In the genomic region with DNA sequence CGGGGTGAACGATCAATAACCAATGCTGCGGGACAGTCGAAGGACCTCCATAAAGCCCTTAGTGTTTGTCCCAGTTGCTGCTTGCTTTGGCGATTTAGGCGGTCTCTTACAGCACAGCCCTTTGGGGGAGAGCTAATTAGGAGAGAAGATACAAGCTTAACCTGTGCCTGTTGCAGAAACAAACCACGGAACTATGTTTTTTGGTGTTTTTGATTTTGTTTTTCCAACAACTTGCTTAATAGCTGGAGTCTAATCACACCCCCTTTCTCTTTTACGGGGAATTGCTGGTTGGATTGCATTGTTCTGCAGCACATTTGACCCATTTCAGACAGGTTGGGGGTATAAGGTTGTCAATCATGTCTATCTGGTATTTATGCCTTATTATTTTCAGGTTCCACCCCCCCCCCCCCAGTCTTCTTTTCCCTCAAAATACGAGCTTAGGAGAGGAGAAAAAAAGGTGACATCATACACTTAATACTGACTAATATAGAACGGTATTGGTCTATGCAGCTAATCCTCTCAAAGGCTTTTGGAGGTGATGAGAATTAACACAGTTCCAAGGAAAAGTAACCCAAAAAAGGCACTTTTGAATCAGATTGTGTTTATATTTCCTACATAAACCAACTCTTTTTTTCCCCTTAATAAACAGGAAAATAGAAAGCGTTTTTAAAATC, we compare ENCODE assay signal across 9 mouse cellular contexts. TPM values are rescaled to one million over a fixed set of nuclear protein-coding genes. Genes with fewer than 3 reads are reported as not detected.
DNase-seq lines count a peak whose midpoint lies in the region; ATAC-seq and TF ChIP-seq lines count a peak whose summit lies in the region.
"Had no signal": no experiment of that assay in that cellular context is flagged by ENCODE, and none has a peak within 500 bp of the region (broad histone marks: within the 10 kb centered on the region; RNA-seq: fewer than 3 reads in every experiment).

No protein-coding gene starts in this region.

- no peak for TF ChIP-seq POLR2A in CH12.LX (IDR thresholded peaks at IDR 0.05; ENCODE audit: low read depth, low read length)

- TF ChIP-seq RAD21 in CH12.LX (IDR thresholded peaks at IDR 0.05; ENCODE audit: low read depth, low read length), result no peak

- H3K27ac ChIP-seq in heart, embryonic 13.5 days (replicated peaks), result peak overlapping the region; percentile 95
- H3K27ac ChIP-seq in CH12.LX (ENCODE audit: insufficient read depth, low read depth), result no peak overlapping the region
- H3K27ac ChIP-seq in forebrain, embryonic 11.5 days (ENCODE audit: low read depth, low read length), result peak overlapping the region; percentile 94
- no peak overlapping the region for H3K27ac ChIP-seq in liver, embryonic 13.5 days

- no peaks in the 10 kb centered on the region for H3K9me3 ChIP-seq in heart, embryonic 13.5 days
- no peaks in the 10 kb centered on the region for H3K9me3 ChIP-seq in CH12.LX (replicated peaks; ENCODE audit: low read length)
- no peaks in the 10 kb centered on the region for H3K9me3 ChIP-seq in forebrain, embryonic 11.5 days (ENCODE audit: control insufficient read depth, low read length)
- no peaks in the 10 kb centered on the region for H3K9me3 ChIP-seq in liver, embryonic 13.5 days (replicated peaks)

- peak overlapping the region; percentile 88 for H3K4me3 ChIP-seq in heart, embryonic 13.5 days
- peak overlapping the region in 2 of 3 experiments; percentile 37 to 77 for H3K4me3 ChIP-seq in CH12.LX (replicated peaks in 1 of 3; ENCODE audit: low read depth in 2 of 3, low read length in 2 of 3, poor library complexity in 1 of 3)
- H3K4me3 ChIP-seq in forebrain, embryonic 11.5 days (ENCODE audit: low read depth, low read length), result peak overlapping the region; percentile 83
- H3K4me3 ChIP-seq in liver, embryonic 13.5 days (replicated peaks), result peak overlapping the region; percentile 69

- 9% methylated on average over 11 of the region's 11 CpGs for WGBS in heart, embryonic 13.5 days
- WGBS in forebrain, embryonic 11.5 days, result 8% methylated on average over 11 of the region's 11 CpGs
- WGBS in liver, embryonic 13.5 days (ENCODE audit: insufficient replicate concordance), result 13% methylated on average over 11 of the region's 11 CpGs

- H3K79me2 ChIP-seq in CH12.LX (replicated peaks; ENCODE audit: control insufficient read depth, extremely low read depth, insufficient read depth, poor library complexity, severe bottlenecking), result peaks cover 5% of the 10 kb centered on the region

- in situ Hi-C loops in CH12.LX (cut with MboI; ENCODE audit: low pct_ligation_motif_present, low pct_unique_long_range_greater_than_20kb, low sequenced_read_pairs), result no loop called here

- H3K4me1 ChIP-seq in heart, embryonic 13.5 days, result peaks cover 12% of the 10 kb centered on the region; the same call in 1 of the 2 replicates
- H3K4me1 ChIP-seq in CH12.LX (ENCODE audit: control insufficient read depth in 1 of 2, insufficient read depth in 2 of 2), result peaks cover 0 to 24% of the 10 kb centered on the region in 2 experiments; a peak in 2 of 4 replicates
- no peaks in the 10 kb centered on the region; the same call in 1 of the 2 replicates for H3K4me1 ChIP-seq in forebrain, embryonic 11.5 days (replicated peaks; ENCODE audit: control insufficient read depth, insufficient read depth, low read length)
- peaks cover 23% of the 10 kb centered on the region for H3K4me1 ChIP-seq in liver, embryonic 13.5 days (replicated peaks)

- DNase-seq in heart, adult 8-10 months (ENCODE audit: low spot score), result no peak
- no peak for DNase-seq in CH12.LX (ENCODE audit: extremely low read depth)
- DNase-seq in forebrain, embryonic 11.5 days (ENCODE audit: low spot score), result no peak
- no peak for DNase-seq in liver, embryonic 13.5 days
- no peak for DNase-seq in ovary, postnatal 10 days (ENCODE audit: low spot score)
- no peak for DNase-seq in spleen, adult 18-20 months
- no peak for DNase-seq in natural killer cell, adult 2 months (ENCODE audit: low spot score in 2 of 2)

- H3K27me3 ChIP-seq in heart, embryonic 13.5 days (replicated peaks), result no peaks in the 10 kb centered on the region
- H3K27me3 ChIP-seq in CH12.LX (replicated peaks), result peaks cover 20% of the 10 kb centered on the region
- no peaks in the 10 kb centered on the region for H3K27me3 ChIP-seq in forebrain, embryonic 11.5 days (ENCODE audit: control insufficient read depth, insufficient read depth, low read length)
- peaks cover 32% of the 10 kb centered on the region for H3K27me3 ChIP-seq in liver, embryonic 13.5 days

- peak overlapping the region; percentile 96 for H3K9ac ChIP-seq in heart, embryonic 13.5 days
- no peak overlapping the region; the same call in 1 of the 2 replicates for H3K9ac ChIP-seq in CH12.LX (ENCODE audit: insufficient read depth, low read depth)
- H3K9ac ChIP-seq in forebrain, embryonic 11.5 days (ENCODE audit: low read length), result peak overlapping the region; percentile 95
- peak overlapping the region; percentile 73 for H3K9ac ChIP-seq in liver, embryonic 13.5 days

- no peak for TF ChIP-seq CTCF in CH12.LX (conservative IDR thresholded peaks at IDR 0.05 in 1 of 2, IDR thresholded peaks at IDR 0.05 in 1 of 2; ENCODE audit: low read depth in 2 of 2, low read length in 2 of 2)

- no peaks in the 10 kb centered on the region for H3K36me3 ChIP-seq in heart, embryonic 13.5 days
- no peaks in the 10 kb centered on the region for H3K36me3 ChIP-seq in CH12.LX (replicated peaks in 1 of 2; ENCODE audit: control insufficient read depth in 1 of 2, insufficient read depth in 1 of 2, low read length in 1 of 2)
- H3K36me3 ChIP-seq in forebrain, embryonic 11.5 days (ENCODE audit: control insufficient read depth, insufficient read depth, low read length), result no peaks in the 10 kb centered on the region
- H3K36me3 ChIP-seq in liver, embryonic 13.5 days, result no peaks in the 10 kb centered on the region
- H3K36me3 ChIP-seq: G1E had no signal

- H3K4me2 ChIP-seq in heart, embryonic 13.5 days, result peak overlapping the region; percentile 97
- H3K4me2 ChIP-seq in CH12.LX (ENCODE audit: insufficient read depth, low read depth, poor library complexity, severe bottlenecking), result peak overlapping the region; percentile 60
- peak overlapping the region; percentile 70 for H3K4me2 ChIP-seq in forebrain, embryonic 11.5 days (ENCODE audit: low read depth, low read length, severe bottlenecking)
- H3K4me2 ChIP-seq in liver, embryonic 13.5 days, result peak overlapping the region; percentile 95

- no peak for ATAC-seq in heart, embryonic 13.5 days (ENCODE audit: extremely low read depth, insufficient number of reproducible peaks, low FRiP score, low TSS enrichment)
- ATAC-seq in forebrain, embryonic 11.5 days (replicated peaks; ENCODE audit: low FRiP score), result 0 out of 2 replicates have a peak, but pooled peaks have one; percentile 15
- no peak for ATAC-seq in liver, embryonic 13.5 days (ENCODE audit: low read depth)

- TF ChIP-seq EP300 in CH12.LX (IDR thresholded peaks at IDR 0.05; ENCODE audit: low read length), result no peak

- dilution Hi-C loops in CH12.LX (cut with MboI; ENCODE audit: extremely low pct_ligation_motif_present, extremely low pct_unique_long_range_greater_than_20kb, low sequenced_read_pairs), result no loop called here

TF ChIP-seq in CH12.LX, 34 proteins besides CTCF, POLR2A, EP300 and RAD21:
- no peak for TF ChIP-seq TBP (conservative IDR thresholded peaks at IDR 0.05; ENCODE audit: low read depth, low read length)
- no peak for TF ChIP-seq USF2 (conservative IDR thresholded peaks at IDR 0.05; ENCODE audit: low read depth, low read length)
- no peak for TF ChIP-seq UBTF (IDR thresholded peaks at IDR 0.05; ENCODE audit: low read depth, low read length)
- no peak for TF ChIP-seq CHD2 (IDR thresholded peaks at IDR 0.05; ENCODE audit: low read length)
- TF ChIP-seq ZC3H11A (IDR thresholded peaks at IDR 0.05; ENCODE audit: low read depth, low read length), result no peak
- TF ChIP-seq PAX5 (IDR thresholded peaks at IDR 0.05; ENCODE audit: low read length), result no peak
- TF ChIP-seq ZKSCAN1 (IDR thresholded peaks at IDR 0.05; ENCODE audit: borderline replicate concordance, low read depth, low read length), result no peak
- no peak for TF ChIP-seq MAZ (IDR thresholded peaks at IDR 0.05; ENCODE audit: low read depth, low read length)
- no peak for TF ChIP-seq KAT2A (IDR thresholded peaks at IDR 0.05; ENCODE audit: insufficient replicate concordance, low read length)
- no peak for TF ChIP-seq MYC (IDR thresholded peaks at IDR 0.05; ENCODE audit: low read depth, low read length)
- TF ChIP-seq JUND (conservative IDR thresholded peaks at IDR 0.05; ENCODE audit: low read depth, low read length), result no peak
- TF ChIP-seq JUN (IDR thresholded peaks at IDR 0.05; ENCODE audit: insufficient read depth, low read depth, low read length), result no peak
- TF ChIP-seq ZMIZ1 (IDR thresholded peaks at IDR 0.05; ENCODE audit: low read depth, low read length), result no peak
- no peak for TF ChIP-seq ELF1 (IDR thresholded peaks at IDR 0.05; ENCODE audit: low read depth, low read length)
- no peak for TF ChIP-seq TCF12 (IDR thresholded peaks at IDR 0.05; ENCODE audit: low read depth, low read length)
- TF ChIP-seq MAX (IDR thresholded peaks at IDR 0.05; ENCODE audit: low read length), result no peak
- no peak for TF ChIP-seq MXI1 (IDR thresholded peaks at IDR 0.05; ENCODE audit: low read depth, low read length)
TF ChIP-seq in CH12.LX: peak in this region for 0.

RNA-seq across cellular contexts. Expression of gene Txndc16, which starts 1.0 kb away (rescaled TPM):
- 11.1 and 11.7 TPM in 2 replicates for polyA plus RNA-seq in heart, embryonic 13.5 days (2015; fragmentation: Nextera tagmentation; extraction: Ambion mirVana)
- 10 to 100 TPM in 3 of 4 experiments, 1 to 10 TPM in 1; 9.6 to 15.0 (median 13.0) TPM for total RNA-seq in heart, adult 8-10 months (2022)
- total RNA-seq in CH12.LX (2012; rRNA removed) (11.4 and 15.2 TPM in 2 replicates), CH12.LX (2014; rRNA removed) (8.0 and 8.7 TPM in 2 replicates)
- polyA plus RNA-seq in CH12.LX (2012; ENCODE audit: insufficient read length, low read depth), result 7.8 and 8.8 TPM in 2 replicates
- 20.0 and 20.5 TPM in 2 replicates for polyA plus RNA-seq in forebrain, embryonic 11.5 days (2014; fragmentation: Nextera tagmentation; extraction: Ambion mirVana)
- 1.2 and 1.7 TPM in 2 replicates for polyA plus RNA-seq in liver, embryonic 13.5 days (2015; fragmentation: Nextera tagmentation; extraction: Ambion mirVana)

RNA-seq across cellular contexts. Expression of gene Gpr137c, which starts 1.6 kb away (rescaled TPM):
- polyA plus RNA-seq in heart, embryonic 13.5 days (2015; fragmentation: Nextera tagmentation; extraction: Ambion mirVana), result 2.9 and 3.4 TPM in 2 replicates
- total RNA-seq in heart, adult 8-10 months (2022), result 10 to 100 TPM in 1 of 4 experiments, 1 to 10 TPM in 3; 5.8 to 10.7 (median 6.6) TPM
- total RNA-seq in CH12.LX (2012; rRNA removed) (0.13 and 0.55 TPM in 2 replicates), CH12.LX (2014; rRNA removed) (0.12 TPM in 1 of 2 replicates, not detected in the other)
- polyA plus RNA-seq in CH12.LX (2012; ENCODE audit: insufficient read length, low read depth), result 0.07 and 0.19 TPM in 2 replicates
- polyA plus RNA-seq in forebrain, embryonic 11.5 days (2014; fragmentation: Nextera tagmentation; extraction: Ambion mirVana), result 10.5 and 11.5 TPM in 2 replicates
- polyA plus RNA-seq in liver, embryonic 13.5 days (2015; fragmentation: Nextera tagmentation; extraction: Ambion mirVana), result 0.09 and 0.10 TPM in 2 replicates
- polyA plus RNA-seq: G1E had no signal

Comparison
In these comparisons a context has a peak if more than half of its experiments do, and no peak if none do; other contexts are left out.
1. H3K27ac ChIP-seq: peak in heart, embryonic 13.5 days (single experiment) and forebrain, embryonic 11.5 days (single experiment); none in CH12.LX (single experiment) and liver, embryonic 13.5 days (single experiment).
2. Peak in every context shown above with its lines, with median percentiles within 50 percentile points of each other: H3K4me2 ChIP-seq and H3K4me3 ChIP-seq.